Mouse (Mus musculus): Measurements from ENCODE around the gene Tomm34. TPM values are rescaled to one million over a fixed set of nuclear protein-coding genes. Genes with fewer than 3 reads are reported as not detected.
A peak's percentile ranks its signal among the peaks of the same experiment; 100 is the strongest.

Gene Tomm34
- total and polyA plus RNA-seq, 3 experiments, result 25.6 to 40.7 (median 26.8) TPM

DNA sequence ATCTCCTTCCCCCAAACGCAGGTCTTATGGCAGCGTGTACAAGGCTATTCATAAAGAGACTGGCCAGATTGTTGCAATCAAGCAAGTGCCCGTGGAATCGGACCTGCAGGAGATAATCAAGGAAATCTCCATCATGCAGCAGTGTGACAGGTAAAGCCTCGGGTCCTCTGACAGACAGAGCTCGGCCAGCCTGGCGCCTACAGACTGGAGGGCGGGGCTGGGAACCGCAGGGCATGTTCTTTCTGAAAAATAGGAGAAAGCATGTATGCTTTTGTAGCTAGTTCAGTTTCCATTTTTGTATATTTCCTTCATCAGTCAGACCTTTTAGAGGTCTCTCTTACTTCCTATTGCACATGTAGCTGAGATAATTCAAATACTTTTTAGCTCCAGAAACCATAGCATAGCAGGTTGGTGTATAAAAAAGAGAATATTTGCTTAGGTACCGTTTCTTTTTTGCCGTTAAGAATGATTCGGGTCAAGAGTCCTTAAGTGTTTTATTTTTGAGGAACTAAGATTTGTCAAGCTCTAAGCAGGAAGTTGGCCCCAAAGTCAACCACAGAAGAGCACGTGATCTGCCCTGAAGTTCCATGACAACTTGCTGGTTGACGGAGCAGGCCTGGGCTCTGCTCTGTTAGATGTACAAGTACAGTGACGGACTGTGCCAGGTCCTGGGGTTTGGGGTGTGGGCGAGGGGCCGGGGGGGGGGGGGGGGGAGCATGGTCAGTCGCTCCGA, 12.8 kb upstream of the Tomm34 start (continued):
- no peak for TF ChIP-seq GABPA (IDR thresholded peaks at IDR 0.05; ENCODE audit: insufficient replicate concordance, low read depth, low read length)
- TF ChIP-seq IRF4 (IDR thresholded peaks at IDR 0.05; ENCODE audit: low read depth, low read length), result peak; percentile 83
- peak; percentile 91 for TF ChIP-seq USF1 (IDR thresholded peaks at IDR 0.05; ENCODE audit: low read depth, low read length)
- TF ChIP-seq CHD2 (IDR thresholded peaks at IDR 0.05; ENCODE audit: low read length), result no peak
- peak; percentile 91 for TF ChIP-seq USF2 (conservative IDR thresholded peaks at IDR 0.05; ENCODE audit: low read depth, low read length)
- TF ChIP-seq E2F4 (IDR thresholded peaks at IDR 0.05; ENCODE audit: insufficient replicate concordance, low read depth, low read length), result no peak
- TF ChIP-seq JUND (conservative IDR thresholded peaks at IDR 0.05; ENCODE audit: low read depth, low read length), result no peak
- TF ChIP-seq MAZ (IDR thresholded peaks at IDR 0.05; ENCODE audit: low read depth, low read length), result 0 out of 2 replicates have a peak, but pooled peaks have one; percentile 41
- TF ChIP-seq JUN (IDR thresholded peaks at IDR 0.05; ENCODE audit: insufficient read depth, low read depth, low read length), result no peak
- TF ChIP-seq SIN3A (IDR thresholded peaks at IDR 0.05; ENCODE audit: low read length), result peak; percentile 93
- no peak for TF ChIP-seq NELFE (IDR thresholded peaks at IDR 0.05; ENCODE audit: low read depth, low read length)

DNA sequence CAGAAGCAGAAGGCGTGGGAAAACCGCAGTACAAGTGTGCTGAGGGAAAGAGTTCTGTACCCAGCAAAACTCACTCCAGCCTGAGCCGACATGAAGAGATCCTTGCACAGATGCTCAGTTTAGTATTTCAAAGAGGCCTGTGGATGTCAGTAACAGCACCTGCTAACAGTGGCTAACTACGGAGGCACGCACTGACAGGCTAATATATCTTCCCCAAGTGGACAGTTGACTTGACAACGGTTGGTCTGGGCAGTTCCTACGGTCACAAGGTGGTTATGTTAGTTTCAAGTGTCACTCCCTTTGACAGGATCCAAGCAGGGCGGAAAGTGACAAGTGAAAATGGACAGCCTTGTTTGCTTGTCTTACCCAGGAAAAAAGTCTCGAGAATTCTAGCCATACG, 11.2 kb upstream of the Tomm34 start:
- H3K36me3 ChIP-seq (replicated peaks in 1 of 2; ENCODE audit: control insufficient read depth in 1 of 2, insufficient read depth in 1 of 2, low read length in 1 of 2), result peaks cover 40 to 65% of the 10 kb centered on the region in 2 experiments
- peaks cover 48% of the 10 kb centered on the region for H3K79me2 ChIP-seq (replicated peaks; ENCODE audit: control insufficient read depth, extremely low read depth, insufficient read depth, poor library complexity, severe bottlenecking)
- no peaks in the 10 kb centered on the region for H3K27me3 ChIP-seq (replicated peaks)
- H3K27ac ChIP-seq (ENCODE audit: insufficient read depth, low read depth), result peak overlapping the region; percentile 26
- in situ Hi-C loops (cut with MboI; ENCODE audit: low pct_ligation_motif_present, low pct_unique_long_range_greater_than_20kb, low sequenced_read_pairs), result no loop called here
- peaks cover 8 to 86% of the 10 kb centered on the region in 2 experiments for H3K4me1 ChIP-seq (ENCODE audit: control insufficient read depth in 1 of 2, insufficient read depth in 2 of 2)
- TF ChIP-seq BHLHE40 (IDR thresholded peaks at IDR 0.05; ENCODE audit: low read depth, low read length), result no peak
- no peak for TF ChIP-seq E2F4 (IDR thresholded peaks at IDR 0.05; ENCODE audit: insufficient replicate concordance, low read depth, low read length)
- no peak for TF ChIP-seq MYC (IDR thresholded peaks at IDR 0.05; ENCODE audit: low read depth, low read length)
- TF ChIP-seq TBP (conservative IDR thresholded peaks at IDR 0.05; ENCODE audit: low read depth, low read length), result no peak
- no peak for TF ChIP-seq GABPA (IDR thresholded peaks at IDR 0.05; ENCODE audit: insufficient replicate concordance, low read depth, low read length)
- TF ChIP-seq MAX (IDR thresholded peaks at IDR 0.05; ENCODE audit: low read length), result no peak
- no peak for TF ChIP-seq CTCF (conservative IDR thresholded peaks at IDR 0.05 in 1 of 2, IDR thresholded peaks at IDR 0.05 in 1 of 2; ENCODE audit: low read depth in 2 of 2, low read length in 2 of 2)
- no peak for TF ChIP-seq ZMIZ1 (IDR thresholded peaks at IDR 0.05; ENCODE audit: low read depth, low read length)
- no peak for TF ChIP-seq EP300 (IDR thresholded peaks at IDR 0.05; ENCODE audit: low read length)
- H3K9ac ChIP-seq (ENCODE audit: insufficient read depth, low read depth), result no peak overlapping the region
- H3K4me2 ChIP-seq (ENCODE audit: insufficient read depth, low read depth, poor library complexity, severe bottlenecking), result no peak overlapping the region
- H3K4me3 ChIP-seq (replicated peaks in 1 of 3; ENCODE audit: low read depth in 2 of 3, low read length in 2 of 3, poor library complexity in 1 of 3), result no peak overlapping the region
- no peak for DNase-seq (ENCODE audit: extremely low read depth)
- dilution Hi-C loops (cut with MboI; ENCODE audit: extremely low pct_ligation_motif_present, extremely low pct_unique_long_range_greater_than_20kb, low sequenced_read_pairs), result no loop called here
- no peaks in the 10 kb centered on the region for H3K9me3 ChIP-seq (replicated peaks; ENCODE audit: low read length)
